Mouse (Mus musculus) kidney, adult 2 months (tissue): ENCODE measurements around the gene Recql. TPM values are rescaled to one million over a fixed set of nuclear protein-coding genes. Genes with fewer than 3 reads are reported as not detected.
A peak's percentile ranks its signal among the peaks of the same experiment; 100 is the strongest.

ENCODE experiments used
- DNase-seq: peaks from one replicate; pipeline ENCODE4 v3.0.0; 2021
- H3K27ac ChIP-seq: fragments of 200-500 bp; 2 replicates; pipeline ENCODE4 v1.5.1; 2012; ENCODE audit warnings: low read depth, low read length, control low read depth, inconsistent platforms; ENCODE audit not compliant: insufficient read depth
- H3K27me3 ChIP-seq: fragments of 200-500 bp; replicated peaks from 2 replicates; pipeline ENCODE4 v1.6.1; 2012; ENCODE audit warnings: mild to moderate bottlenecking, moderate library complexity, low read length, inconsistent platforms; ENCODE audit not compliant: control insufficient read depth, insufficient read depth
- H3K36me3 ChIP-seq: fragments of 200-500 bp; 2 replicates; pipeline ENCODE4 v1.6.1; 2012; ENCODE audit warnings: mild to moderate bottlenecking, moderate library complexity, low read length, inconsistent platforms; ENCODE audit not compliant: control insufficient read depth, insufficient read depth
- H3K4me1 ChIP-seq: fragments of 200-500 bp; 2 replicates; pipeline ENCODE4 v1.6.1; 2011; ENCODE audit warnings: low read length; ENCODE audit not compliant: control insufficient read depth, insufficient read depth
- H3K4me3 ChIP-seq: fragments of 200-500 bp; 2 replicates; pipeline ENCODE4 v1.5.1; 2011; ENCODE audit warnings: mild to moderate bottlenecking, low read depth, low read length, control low read depth; ENCODE audit not compliant: insufficient read depth
- CTCF ChIP-seq: fragments of 200-500 bp; conservative IDR thresholded peaks from 2 replicates; pipeline ENCODE4 v1.5.1; 2011; ENCODE audit warnings: low read depth, mild to moderate bottlenecking, control low read depth, low read length, moderate library complexity, mixed read lengths; ENCODE audit not compliant: insufficient read depth, insufficient read length
- POLR2A ChIP-seq: fragments of 200-500 bp; IDR thresholded peaks from one replicate; pipeline ENCODE4 v1.6.1; 2011; ENCODE audit warnings: low read depth, low read length, control low read depth
- WGBS: fragments of 180-500 bp; shearing (Covaris S2); methylation state at CpG from one replicate; pipeline ENCODE4 v1.1.7; 2018; 5-methylcytosine and 5-hydroxymethylcytosine counted together
- polyA plus RNA-seq: library from polyadenylated mRNA; depleted of rRNA; stranded (reverse); fragments of >200 nt; gene quantifications from 2 replicates; pipeline ENCODE4 v1.2.3, GENCODE M21; 2012; rRNA removed

Recql gene
- polyA plus RNA-seq, 1 experiment = 4.4 TPM

DNA sequence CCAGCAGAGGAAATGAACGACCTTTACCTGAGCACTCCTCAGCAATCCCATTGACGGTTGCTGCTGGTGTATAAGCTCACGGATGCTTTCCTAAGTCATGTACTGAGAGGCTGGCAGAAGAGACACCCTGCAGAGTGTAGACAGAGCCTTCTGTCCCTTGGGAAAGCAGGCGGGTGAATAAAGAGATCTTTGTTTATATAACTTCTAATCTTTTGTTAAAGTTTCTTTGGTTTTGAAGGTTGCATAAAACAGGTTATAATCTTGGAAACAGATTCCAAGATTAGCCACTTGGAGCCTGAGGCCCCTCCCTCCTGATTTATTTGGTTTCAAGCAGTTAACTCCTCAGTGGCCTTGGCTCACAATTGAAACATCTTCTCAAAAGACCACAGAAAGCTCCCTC is 64.0 kb downstream of the Recql start, which contains the start of gene Slco1a5:
Gene Slco1a5 (minus strand): TSS at position 101 of the 400 bp plus-strand sequence.
- DNase-seq = no peak
- Histone ChIP-seq H3K36me3 (no peaks in the 10 kb centered on the region), H3K27ac (no peak within 1 kb of the TSS), H3K27me3 (no peaks in the 10 kb centered on the region), H3K4me1 (no peaks in the 10 kb centered on the region), H3K4me3 (no peak within 1 kb of the TSS)
- 53% methylated on average over 4 of the region's 4 CpGs for WGBS
- TF ChIP-seq POLR2A = no peak

DNA sequence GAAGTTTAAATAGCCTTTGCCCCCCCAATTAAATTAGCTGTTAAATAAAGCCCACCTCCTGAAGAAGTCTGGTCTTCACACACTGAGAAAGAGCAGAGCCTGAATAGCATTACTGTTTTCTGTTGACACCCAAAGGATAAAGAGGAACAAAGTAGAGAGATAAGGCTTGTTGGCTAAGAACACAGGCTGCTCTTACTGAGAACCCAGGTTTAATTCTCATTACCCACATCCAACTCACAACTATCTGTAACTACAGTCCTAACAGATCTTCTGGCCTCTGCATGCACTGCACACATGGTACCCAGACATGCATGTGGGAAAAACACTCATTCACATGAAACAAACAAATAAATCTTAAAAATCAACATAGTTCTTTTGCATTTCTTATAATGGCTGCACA is 69.8 kb downstream of the Recql start:
- Histone ChIP-seq H3K4me1 (no peaks in the 10 kb centered on the region), H3K36me3 (no peaks in the 10 kb centered on the region), H3K4me3 (no peak overlapping the region), H3K27me3 (no peaks in the 10 kb centered on the region; the same call in 1 of the 2 replicates), H3K27ac (no peak overlapping the region)
- TF ChIP-seq CTCF (no peak), POLR2A (no peak)
- no peak for DNase-seq

DNA sequence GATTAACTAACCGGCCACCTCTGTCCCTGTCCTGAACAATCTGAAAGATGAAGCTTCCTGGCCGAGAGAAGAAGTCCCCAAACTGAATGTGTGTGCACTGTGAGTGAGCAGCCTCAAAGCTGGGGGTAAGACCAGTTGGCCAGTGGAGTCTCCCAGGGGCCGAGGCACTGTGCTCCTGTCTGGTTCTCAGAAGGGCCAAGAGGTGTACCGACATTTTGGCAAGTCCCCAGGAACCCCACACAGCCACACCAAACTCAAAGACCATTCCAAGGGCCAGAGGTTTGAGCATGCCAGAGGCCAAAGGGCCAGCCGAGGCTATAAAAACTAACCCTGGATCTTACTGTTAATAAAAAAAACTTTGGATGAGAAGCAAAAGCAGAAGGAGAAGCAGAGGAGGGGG is 72.6 kb downstream of the Recql start:
- no peaks in the 10 kb centered on the region for H3K4me1 ChIP-seq
- 70% methylated on average over 5 of the region's 5 CpGs for WGBS
- TF ChIP-seq POLR2A (no peak), CTCF (no peak)
- H3K27me3 ChIP-seq = no peaks in the 10 kb centered on the region; the same call in 1 of the 2 replicates
- DNase-seq = peak; percentile 54
- no peak overlapping the region for H3K27ac ChIP-seq
- H3K4me3 ChIP-seq = no peak overlapping the region
- no peaks in the 10 kb centered on the region for H3K36me3 ChIP-seq

DNA sequence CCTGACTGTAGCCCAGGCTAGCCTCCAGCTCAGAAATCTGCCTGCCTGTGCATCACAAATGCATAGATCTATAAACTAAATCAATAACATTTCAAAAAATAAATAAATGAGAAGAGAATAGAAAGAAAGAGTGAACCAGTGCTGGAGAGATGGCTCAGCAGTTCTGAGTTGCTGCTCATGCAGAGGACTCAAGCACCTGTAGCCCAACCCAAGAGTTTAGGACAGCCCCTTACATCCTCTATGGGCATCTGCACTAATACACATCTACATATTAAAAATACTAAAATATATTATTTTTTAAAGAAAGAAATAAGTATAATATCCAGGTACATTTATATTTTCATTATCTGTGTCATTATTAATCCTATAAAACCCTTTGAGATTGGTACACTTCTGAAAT is 81.8 kb downstream of the Recql start:
- Histone ChIP-seq H3K27me3 (no peaks in the 10 kb centered on the region), H3K27ac (no peak overlapping the region), H3K4me1 (no peaks in the 10 kb centered on the region), H3K4me3 (no peak overlapping the region), H3K36me3 (no peaks in the 10 kb centered on the region)
- TF ChIP-seq POLR2A (no peak), CTCF (no peak)
- no peak for DNase-seq

Other genes with a start within 250 kb of the Recql start
- gene Slco1a6, start 178.6 kb downstream of the Recql start, polyA plus RNA-seq = 41.4 and 41.9 TPM in 2 replicates
- gene Iapp, start 88.7 kb downstream of the Recql start, polyA plus RNA-seq = not detected in 2 replicates
- gene Slco1a5, start 64.1 kb downstream of the Recql start, polyA plus RNA-seq = not detected in 2 replicates
- gene Pyroxd1, start 41.4 kb downstream of the Recql start, polyA plus RNA-seq = 5.6 and 6.0 TPM in 2 replicates
- gene Golt1b, start 134 bp upstream of the Recql start, polyA plus RNA-seq = 4.6 and 5.5 TPM in 2 replicates
- 0.14 and 0.30 TPM in 2 replicates for gene Spx, start 26.4 kb upstream of the Recql start, polyA plus RNA-seq
- gene Gys2, start 86.0 kb upstream of the Recql start, polyA plus RNA-seq = 11.5 and 14.8 TPM in 2 replicates
- 2,043 and 2,340 TPM in 2 replicates for gene Ldhb, start 120.9 kb upstream of the Recql start, polyA plus RNA-seq
- 9.4 TPM in 2 replicates for gene Kcnj8, start 184.5 kb upstream of the Recql start, polyA plus RNA-seq